Mouse (Mus musculus): ENCODE results near the gene Mgll.
A peak's percentile ranks its signal among the peaks of the same experiment; 100 is the strongest.

Mgll gene

DNA sequence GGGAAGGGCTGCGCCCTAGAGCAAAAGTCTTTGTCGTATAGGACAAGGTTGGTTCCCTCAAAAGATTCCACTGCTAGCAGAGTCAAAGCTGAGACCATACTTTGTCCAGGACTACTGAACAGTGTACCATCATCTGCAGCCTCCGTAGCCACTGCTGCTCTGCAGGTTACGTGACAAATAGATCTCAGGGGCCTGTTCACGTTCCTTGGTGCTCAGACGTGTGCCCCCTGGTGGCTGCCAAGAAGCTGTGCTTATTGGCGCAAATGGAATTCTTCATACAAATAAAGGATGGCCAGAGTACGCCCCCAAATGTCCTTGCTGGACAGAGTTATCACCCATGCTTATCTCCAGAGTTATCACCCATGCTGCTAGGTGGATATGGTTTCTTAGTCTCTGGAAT is 107.2 kb downstream of the Mgll start:
- peak; percentile 76 for DNase-seq

DNA sequence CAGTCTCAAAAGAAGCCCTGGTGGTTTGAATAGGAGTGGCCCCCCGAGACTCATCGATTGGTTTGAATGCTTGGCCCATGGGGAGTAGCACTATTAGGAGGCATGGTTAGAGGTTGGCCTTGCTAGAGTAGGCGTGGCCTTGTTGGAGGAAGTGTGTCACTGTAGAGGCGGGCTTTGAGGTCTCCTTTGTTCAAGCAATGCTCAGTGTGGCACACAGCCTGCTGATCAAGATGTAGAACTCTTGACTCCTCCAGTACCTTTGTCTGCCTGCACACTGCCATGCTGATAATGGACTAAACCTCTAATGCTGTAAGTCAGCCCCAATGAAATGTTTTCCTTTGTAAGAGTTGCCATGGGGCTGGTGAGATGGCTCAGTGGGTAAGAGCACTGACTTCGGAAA is 108.5 kb downstream of the Mgll start:
- no peak for DNase-seq

DNA sequence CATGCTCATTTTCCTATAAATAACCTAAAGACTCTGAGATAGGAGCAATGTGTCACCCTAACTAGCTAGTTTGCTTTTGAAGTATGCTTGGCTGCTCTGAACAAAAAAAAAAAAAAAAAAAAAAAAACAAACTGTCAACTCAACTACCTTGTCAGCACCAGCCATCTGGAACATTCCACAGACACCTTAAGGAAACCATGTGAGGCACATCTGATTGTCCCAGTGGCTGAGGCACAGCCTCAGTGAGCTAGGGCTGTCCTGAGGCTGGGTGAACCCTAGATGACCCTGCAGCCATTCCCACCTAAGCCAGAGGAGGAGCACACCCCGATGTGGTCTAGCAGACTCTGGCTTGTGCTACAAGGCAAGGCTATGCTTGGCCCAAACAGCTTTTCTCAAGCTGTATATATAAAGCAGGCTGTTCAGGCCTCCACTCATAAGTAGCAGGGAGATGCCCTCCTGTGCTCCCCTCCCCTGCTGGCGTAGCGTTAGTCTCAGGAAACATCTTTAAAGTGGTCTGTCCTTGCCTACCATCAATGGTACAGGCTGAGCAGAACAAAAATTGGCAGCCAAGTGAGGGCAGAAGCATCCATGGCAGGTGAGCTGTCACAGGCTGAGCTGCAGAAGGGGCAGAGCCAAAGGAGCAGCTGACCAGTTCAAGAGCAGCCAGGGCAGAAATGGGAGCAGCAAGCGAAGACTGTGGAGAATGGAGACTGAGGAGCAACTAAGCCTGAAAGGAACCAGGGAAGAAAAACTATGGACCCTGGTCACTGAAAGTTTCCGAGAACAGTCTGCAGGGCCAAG is 109.3 kb downstream of the Mgll start:
- no peak for DNase-seq

DNA sequence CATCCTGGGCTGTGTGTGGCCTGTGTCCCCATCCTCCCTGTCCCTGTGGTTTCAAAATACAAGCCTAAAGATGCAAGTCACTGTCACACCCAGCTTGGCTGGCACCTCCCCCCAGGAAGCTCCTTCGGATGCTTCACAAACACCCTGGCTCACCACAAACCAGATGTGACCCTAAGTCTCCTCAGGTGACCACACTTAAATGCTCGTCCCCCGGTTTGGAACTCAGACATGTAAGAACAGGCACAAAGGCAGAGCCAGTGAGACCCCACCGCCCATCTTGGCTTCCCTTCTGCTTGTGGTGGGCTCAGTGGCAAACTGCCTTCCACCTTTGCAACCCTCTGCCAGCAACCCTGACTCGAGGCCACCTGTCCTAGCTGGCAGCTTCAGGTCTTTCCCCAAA is 110.8 kb downstream of the Mgll start:
- DNase-seq, result no peak

DNA sequence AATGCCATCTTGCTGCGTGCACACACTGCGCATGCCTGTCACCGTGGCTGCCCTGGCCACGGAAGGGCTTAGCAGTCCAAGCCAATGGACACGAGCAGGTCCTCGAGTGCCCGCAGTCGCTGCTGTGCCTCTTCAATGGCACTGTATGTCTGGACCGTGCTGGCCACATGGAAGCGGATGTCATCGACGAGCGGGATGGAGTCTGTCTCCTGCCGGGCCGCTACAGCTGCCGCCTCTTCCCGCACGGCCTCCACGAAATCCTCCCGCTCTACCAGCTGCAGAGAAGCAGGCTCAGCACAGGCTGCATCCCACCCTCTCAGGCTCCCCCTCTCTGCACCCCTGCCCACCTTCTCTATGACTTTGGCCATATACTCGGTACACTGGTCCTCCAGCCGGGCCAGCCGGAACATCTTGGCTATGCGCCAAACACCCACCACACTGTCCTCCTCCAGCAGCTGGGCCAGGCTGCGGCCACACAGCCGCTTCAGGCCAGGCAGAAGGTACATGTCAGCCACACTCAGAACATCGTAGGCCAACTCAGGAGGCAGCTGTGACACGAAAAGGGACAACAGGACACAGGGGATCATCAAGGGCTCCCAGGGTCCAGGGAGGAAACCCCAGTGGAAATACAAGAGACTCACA is 112.1 kb downstream of the Mgll start:
- peak; percentile 74 to 91 for DNase-seq

DNA sequence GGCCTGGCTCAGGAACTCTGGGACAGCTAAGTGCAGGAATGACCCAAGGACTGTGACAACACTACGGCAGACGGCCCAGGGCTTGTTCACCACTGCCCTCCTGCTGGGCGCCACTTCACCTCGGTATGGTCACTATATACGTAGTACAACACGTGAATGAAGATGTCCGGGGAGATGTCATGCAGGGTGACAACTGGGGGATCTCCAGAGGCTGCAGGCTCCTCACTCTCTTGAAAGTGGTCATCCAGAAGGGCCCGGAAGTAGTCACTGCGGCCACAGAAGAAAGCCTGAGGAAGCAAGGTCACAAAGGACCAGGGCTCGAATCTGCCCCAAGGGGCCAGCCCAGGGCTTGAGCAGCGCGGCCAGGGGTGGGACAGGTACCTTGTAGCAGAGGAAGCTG is 113.8 kb downstream of the Mgll start:
- DNase-seq, result no peak

DNA sequence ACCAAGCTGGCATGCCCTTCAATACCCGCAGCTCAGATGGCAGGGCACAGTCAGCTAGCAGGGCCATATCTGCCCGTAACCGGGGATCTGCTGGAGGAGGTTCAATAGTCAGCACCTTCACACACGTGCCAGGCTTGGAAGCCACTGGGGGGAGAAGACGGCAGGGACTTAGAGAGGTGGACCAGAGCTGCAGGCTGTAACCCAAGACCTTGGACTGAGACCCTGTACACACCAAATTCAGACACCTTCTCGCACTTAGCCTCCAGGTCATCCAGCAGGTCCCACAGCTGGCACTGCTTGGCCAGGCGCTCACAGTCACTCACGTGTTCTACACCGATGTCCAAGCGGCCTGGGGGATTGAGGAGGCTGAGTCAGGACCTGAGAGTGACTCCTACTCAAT is 114.4 kb downstream of the Mgll start:
- no peak for DNase-seq

DNA sequence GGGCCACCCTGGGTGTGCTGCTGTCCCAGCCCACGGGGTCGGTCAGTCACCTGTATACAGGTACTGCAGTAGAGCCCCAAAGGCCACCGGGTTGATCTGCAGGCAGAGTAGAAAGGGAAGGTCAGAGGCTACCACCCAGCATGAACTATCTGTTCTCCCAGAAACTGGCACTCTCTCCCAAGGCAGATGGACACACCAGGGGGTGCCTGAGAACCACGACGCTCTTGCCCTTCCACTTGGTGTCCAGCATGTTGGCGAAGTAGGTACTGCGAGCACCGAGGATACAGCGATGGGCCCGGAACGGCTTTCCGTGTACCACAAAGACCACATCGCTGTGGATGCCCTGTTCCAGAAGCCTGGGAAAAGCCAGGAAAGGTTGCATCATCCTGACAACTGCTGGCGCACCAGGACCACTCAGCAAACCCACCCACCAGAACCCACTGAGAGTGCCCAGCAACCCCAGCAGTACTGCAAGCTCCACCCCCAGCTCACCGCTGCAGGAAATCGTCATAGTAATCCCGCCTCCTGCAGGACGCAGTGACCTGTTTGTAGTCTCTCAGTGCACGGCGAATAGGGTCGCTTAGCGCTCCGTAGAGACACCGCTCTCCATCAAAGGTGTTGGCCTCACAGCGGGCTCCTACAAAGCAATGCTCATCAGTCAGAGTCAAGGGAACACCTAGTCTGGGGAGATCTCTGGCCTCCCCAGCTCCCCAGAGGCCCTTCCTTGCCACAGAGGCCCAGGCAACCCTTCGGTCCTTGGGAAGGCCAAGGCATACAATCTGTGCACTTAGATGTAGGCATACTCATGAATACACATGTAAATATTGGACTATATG is 115.1 kb downstream of the Mgll start:
- no peak for DNase-seq

DNA sequence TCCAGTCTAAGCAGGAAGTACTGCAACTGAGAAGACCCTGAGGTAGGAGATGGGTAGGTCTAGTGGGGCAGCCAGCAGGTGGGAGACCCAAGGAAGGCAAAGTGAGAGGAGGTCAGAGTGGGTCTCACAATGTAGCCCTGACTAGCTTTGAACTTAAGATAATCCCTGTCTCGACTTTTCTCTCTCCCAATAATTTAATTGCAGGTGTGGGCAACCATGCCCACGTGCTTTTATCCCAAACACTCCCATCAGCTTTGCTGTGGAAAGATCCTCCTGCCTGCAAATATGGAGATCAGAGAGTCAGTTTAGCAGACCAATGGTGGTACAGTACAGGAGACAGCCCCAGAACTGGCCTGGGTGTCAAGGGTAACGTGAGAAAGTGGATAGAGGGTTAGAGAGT is 116.0 kb downstream of the Mgll start:
- DNase-seq, result no peak

DNA sequence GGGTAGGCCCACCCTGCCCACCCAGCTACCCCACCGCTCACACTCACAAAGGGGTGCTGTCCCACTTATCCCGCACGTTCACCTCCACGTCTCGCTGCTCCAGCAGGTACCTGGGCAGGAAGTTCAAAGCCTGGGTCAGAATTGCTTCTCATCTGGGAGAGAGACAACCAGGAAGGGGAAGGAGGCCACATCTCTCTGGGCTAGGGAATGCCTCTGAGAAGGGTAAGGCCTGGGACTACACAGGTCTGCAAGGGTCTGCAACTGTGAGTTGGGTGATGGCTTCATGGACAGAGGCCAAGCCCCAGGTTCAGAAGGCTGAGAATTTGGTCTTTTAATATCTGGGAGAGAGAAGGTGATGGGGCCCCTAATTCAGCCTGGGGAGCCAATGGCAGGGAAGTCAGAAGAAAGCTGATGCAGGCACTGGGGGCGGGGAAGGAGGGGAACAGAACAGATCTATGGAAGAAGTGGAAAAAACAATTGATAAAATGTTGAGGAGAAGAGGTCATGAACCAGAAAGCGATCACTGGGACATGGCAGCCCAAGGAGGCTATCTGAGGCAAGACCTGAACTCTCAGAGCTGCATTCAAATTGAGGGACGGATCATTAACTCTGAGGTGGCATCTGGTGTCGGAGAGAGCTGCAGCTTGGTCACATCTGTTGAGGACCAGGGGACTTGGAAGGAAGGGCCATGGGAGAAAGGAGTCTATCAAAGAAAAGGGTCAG is 116.7 kb downstream of the Mgll start:
- no peak for DNase-seq

DNA sequence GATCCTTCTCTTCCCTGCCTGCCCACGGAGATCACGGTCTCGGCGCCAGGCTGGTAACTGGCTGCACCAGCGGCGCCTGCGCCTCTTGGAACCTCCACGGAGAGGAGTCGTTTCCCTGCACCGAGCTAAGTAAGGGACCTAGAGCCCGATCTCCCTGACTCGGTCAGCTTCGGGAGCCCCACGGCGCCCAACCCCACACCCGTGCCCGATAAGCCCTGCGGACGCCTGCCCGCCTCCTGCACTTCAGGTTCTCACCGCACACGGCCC is 117.2 kb downstream of the Mgll start:
- DNase-seq, result no peak

DNA sequence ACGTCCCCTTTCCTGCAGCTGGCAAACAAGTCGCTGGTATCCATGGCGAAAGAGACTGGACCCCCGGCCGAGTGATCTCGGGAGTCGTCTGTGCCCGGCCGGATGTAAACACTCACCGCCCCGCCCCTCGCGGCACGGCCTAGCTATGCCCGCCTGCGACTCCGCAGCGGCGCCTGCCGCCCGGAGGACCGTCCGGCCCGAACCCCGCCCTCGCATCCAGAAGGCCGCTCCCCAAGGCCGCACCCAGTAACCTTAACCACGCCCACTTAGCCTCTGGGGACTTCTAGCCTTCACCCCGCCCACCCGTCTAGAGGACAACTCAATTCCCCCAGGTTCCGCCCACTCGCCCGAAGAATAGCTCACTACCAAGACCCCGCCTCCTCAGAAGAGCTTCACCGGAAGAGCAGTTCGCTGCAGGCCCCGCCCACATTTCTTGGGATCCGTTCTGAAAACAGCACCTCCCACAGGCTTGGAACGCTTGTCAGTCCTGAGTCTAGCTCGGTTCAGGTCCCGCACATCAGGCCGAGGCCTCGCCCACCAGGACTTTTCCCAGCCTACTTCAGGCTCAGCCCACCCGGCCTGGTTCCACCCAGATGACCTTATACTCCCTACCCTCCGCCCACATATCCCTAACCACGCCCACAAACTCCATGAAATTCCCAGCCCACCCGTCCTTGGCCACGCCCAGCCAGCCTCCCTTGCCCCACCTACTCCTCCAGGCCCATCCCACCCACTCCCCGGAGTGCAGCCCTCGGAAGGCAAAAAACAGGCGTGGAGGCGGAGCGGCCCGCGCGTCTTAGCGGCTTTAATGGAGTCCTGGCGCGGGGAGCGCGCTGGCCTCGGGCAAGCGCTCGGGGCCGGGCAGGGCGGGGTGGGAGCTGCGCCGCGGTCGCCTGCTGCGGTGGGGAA is 117.8 kb downstream of the Mgll start, which contains the start of gene Abtb1:
Gene Abtb1, minus strand, starts transcription at position 204 of the 909 bp plus-strand sequence.
- peak; percentile 100 for DNase-seq

DNA sequence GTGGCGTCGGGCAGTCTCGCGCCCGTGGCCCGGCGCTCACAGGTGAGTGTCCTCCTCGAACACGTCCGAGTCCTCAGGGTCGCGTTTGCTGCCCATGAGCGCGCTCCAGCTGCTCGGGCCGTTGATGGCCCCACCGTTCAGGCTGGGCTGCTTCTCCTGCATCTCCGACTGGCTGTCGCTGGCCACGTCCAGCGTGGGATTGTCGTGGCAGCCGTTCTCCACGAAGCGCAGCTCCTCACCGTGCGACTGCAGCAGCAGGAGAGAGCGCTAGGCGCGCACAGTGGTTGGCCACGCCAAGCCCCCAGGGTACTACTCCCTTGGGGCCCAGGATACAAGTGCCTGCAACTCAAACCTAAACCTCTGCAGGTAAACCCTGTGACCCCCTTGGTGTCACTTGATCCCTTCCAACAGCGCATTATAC is 118.5 kb downstream of the Mgll start:
- DNase-seq, result no peak

DNA sequence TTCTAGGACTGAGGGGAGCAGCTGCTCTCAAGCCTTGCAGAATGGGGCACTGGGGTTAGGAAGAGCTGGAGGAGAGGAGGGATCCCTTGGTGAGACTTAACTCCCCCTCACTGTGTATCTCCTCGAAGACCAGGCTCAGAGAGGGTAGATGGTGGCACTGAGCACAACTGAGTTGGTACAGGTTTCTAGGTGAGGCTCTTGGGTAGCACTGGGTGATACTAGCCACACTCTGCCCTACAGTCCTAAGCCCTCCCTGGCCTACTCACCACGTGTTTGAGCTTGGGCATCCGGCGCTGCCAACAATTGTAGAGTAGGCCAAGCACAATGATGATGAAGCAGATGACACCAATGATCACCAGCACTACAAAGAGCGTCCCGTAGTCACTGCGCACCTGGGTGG is 119.0 kb downstream of the Mgll start:
- no peak for DNase-seq

DNA sequence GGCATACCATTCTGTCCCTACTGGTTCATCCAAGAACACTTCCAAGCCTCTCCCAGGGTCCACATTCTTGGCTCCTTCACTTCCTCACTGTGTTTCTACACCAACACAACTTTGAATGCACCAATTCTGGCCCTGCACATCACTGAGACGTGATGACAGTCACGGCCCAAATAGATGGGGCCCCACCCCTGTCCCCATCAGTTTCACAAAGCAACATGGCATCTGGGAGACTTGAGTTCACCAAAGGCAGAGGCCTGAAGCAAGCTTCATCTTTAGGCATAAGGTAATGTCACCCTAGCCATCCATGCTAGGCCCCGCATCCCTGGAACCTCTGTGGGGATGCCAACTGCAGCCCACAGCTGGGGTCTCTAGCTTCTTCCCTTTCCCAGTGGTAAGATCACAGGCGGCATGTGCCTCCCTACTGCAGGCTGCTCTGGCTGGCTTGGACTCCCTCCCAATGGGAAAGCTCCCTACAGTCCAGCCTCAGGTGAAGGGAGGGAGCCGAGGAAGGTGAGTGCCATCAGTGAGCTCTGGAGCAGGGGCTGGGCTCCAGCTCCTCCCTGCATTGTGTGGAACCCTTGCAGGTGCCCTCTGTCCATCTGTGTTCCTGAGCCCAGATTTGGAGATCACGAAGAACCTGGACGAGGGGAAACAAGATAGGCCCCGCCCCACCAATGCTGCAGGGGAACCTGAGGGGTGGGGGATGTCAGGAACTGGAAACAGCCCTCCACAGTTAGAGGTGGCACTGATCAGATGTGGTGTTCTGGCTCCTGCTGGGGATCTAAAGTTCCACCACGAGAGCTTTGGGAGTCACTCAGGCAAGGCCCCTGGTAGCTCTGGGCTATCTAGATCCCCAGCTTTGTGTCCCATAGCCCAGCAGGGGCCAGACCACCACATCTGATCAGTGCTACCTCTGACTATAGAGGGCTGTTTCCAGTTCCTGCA is 119.8 kb downstream of the Mgll start:
- no peak for DNase-seq

DNA sequence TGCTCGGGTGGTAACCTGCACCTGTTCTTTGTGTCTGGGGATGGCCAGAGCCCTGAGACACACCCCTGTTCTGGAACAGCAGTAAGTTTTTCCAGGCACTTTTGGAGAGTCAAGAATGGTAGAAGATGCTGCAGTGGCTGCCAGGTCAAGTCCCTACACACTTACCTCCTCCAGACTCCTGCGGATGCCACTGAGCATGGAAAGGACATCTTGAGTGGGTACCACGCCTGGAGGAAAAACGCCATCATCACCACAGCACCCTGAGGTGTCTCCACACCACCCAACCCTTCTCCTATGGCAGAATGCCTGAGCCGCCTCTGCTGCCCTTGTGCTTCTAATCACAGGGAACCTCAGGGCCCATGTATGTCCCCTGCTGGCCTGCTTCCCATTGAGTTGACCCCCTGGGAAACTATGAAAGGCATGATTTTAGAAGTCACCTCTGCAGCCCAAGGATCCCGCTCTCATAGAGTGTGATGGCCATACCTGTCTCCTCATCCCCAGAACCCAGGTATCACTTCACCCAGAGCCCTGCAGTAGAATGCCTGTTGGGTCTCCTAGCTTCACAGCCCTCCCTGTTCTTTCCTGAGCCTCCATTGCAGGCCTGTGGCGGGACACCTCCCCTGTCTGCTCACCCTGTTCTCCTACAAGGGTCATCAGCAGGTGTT is 120.8 kb downstream of the Mgll start:
- DNase-seq, result no peak

DNA sequence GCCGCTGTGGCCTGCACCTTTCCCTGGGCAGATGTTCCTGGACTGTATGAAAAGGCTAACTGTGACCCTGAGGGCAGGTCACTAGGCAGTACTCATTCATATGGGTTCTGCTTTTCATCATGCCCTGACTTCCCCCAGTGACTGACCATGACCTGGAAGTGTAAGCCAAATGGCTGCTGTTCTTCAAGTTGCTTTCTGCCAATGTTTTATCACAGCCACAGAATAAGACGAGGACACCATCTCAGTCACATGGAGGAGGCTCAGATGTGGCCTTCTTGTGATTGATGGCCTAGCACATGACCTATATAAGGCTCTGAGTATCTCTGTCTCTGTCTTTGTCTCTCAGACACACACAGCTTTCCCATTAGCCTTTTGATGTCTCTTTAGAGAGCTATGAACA is 123.4 kb downstream of the Mgll start:
- no peak for DNase-seq

DNA sequence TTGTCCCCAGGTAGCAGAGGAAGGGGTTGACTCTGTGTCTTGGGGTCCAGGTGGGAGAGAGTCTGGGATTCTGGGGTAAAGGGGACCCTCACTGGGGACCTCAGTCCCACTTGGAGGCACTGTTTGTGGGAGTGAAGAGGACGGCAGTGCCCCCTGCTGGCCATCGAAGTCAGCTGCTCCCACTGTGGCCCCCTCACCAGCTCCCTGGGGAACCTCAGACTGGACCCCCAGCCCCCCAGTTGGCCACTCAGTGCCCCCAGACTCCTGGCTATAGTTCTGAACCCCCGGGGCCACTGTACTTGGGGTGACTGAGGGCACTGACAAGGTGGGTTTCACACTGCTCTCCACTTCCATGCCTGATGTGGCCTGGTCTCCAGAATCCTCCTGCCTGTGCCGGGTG is 125.1 kb downstream of the Mgll start:
- DNase-seq, result no peak

DNA sequence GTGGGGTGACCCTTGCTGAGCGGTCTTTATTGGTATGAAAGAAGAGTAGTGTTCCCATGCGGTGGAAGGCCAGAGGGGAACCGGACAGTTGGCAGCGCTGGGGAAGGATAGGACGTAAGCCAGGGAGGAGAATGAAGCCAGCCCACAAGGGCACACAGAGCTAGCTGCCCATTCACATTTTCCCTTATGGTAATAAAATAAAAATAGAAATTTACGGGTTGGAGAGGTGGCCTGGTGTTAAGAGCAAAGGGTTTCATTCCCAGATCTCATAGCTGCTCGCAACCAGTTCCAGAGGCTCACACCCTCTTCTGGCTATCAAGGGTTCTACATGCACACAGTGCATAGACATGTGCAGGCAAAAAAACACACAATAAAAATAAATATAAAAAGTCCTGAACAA is 125.8 kb downstream of the Mgll start:
- no peak for DNase-seq

DNA sequence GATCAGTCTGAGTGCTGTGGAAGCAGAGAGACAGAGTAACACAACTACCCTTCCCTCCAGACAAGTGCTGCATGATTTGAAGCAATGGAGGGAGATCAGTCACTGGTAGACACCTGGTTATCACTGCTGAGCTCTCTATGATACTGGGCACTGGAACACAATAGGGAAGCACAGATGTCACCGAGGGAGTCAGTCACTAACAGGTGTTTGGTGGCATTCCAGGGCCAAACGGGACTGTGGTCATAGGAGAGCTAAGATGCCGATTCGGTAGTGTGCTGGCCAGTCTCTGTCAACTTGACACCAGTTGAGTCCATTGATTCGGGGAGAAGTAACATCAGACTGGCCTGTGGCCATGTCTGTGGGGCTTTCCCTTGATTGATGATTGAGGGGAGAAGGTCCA is 130.3 kb downstream of the Mgll start:
- peak in 1 of 2 experiments; percentile 11 for DNase-seq
